Mouse (Mus musculus) thymus, postnatal 36 days (tissue): ENCODE measurements at regions not wholly inside any gene's neighbourhood (a gene's known extent, or its start where the extent isn't known, plus 50 kb on each side); places are given as distances from the start of the nearest gene placed in this dataset.
A peak's percentile ranks its signal among the peaks of the same experiment; 100 is the strongest.
"Not testable (repeated sequence)": the region's sequence is repeated elsewhere in the genome, so short reads cannot be mapped to it uniquely, and the experiment has no call there.

Experiments used
- DNase-seq, 2 experiments: peaks; one replicate each; pipeline ENCODE4 v3.0.0; 2022; ENCODE audit warnings: mixed read lengths in 2 of 2

GRCm38 (mm10) chrX:5319085-5319484, 150.0 kb downstream of the Mycs start:
- not testable (repeated sequence) for DNase-seq

- peak in 1 of 2 experiments; percentile 4 for DNase-seq
These were observed 157.8 kb downstream of the Mycs start for GRCm38 (mm10) chrX:5311143-5311775.

- DNase-seq: not testable (repeated sequence)
These were observed 158.5 kb downstream of the Mycs start for GRCm38 (mm10) chrX:5310576-5310975.
